Mouse (Mus musculus) forebrain, embryonic 14.5 days (tissue): ENCODE measurements around the gene B4galt5. TPM values are rescaled to one million over a fixed set of nuclear protein-coding genes. Genes with fewer than 3 reads are reported as not detected.

ENCODE experiments used
- ATAC-seq: fragments of 200-750 bp; cut with Nextera tagmentation; 2 replicates; pipeline ENCODE4 v1.8.0; 2017; ENCODE audit warnings: mild to moderate bottlenecking, moderate library complexity
- DNase-seq: peaks from one replicate; pipeline ENCODE4 v3.0.0-alpha.2; 2015; ENCODE audit warnings: low spot score
- H3K27ac ChIP-seq: fragments of 300-500 bp; sonication (generic); 2 replicates; pipeline ENCODE4 v1.5.1; 2014; ENCODE audit warnings: low read depth, mild to moderate bottlenecking, control low read depth, low read length, moderate library complexity
- H3K27me3 ChIP-seq: fragments of 300-500 bp; sonication (generic); replicated peaks from 2 replicates; pipeline ENCODE4 v1.6.1; 2014; ENCODE audit warnings: low read length, control low read depth, mixed read lengths; ENCODE audit not compliant: control insufficient read depth, insufficient read depth
- H3K36me3 ChIP-seq: fragments of 300-500 bp; sonication (generic); 2 replicates; pipeline ENCODE4 v1.6.1; 2014; ENCODE audit warnings: low read length, control low read depth; ENCODE audit not compliant: control insufficient read depth, insufficient read depth
- H3K4me1 ChIP-seq: fragments of 300-500 bp; sonication (generic); 2 replicates; pipeline ENCODE4 v1.6.1; 2014; ENCODE audit warnings: antibody characterized with exemption, low read length, control low read depth; ENCODE audit not compliant: control insufficient read depth, insufficient read depth
- H3K4me2 ChIP-seq: fragments of 300-500 bp; sonication (generic); 2 replicates; pipeline ENCODE4 v1.6.1; 2014; ENCODE audit warnings: mild to moderate bottlenecking, control low read depth, low read length
- H3K4me3 ChIP-seq: fragments of 300-500 bp; sonication (generic); 2 replicates; pipeline ENCODE4 v1.5.1; 2014; ENCODE audit warnings: low read depth, low read length, control low read depth
- H3K9ac ChIP-seq: fragments of 300-500 bp; sonication (generic); 2 replicates; pipeline ENCODE4 v1.6.1; 2014; ENCODE audit warnings: mild to moderate bottlenecking, low read length, control low read depth, moderate library complexity
- H3K9me3 ChIP-seq: fragments of 300-500 bp; sonication (generic); replicated peaks from 2 replicates; pipeline ENCODE4 v1.6.1; 2016; ENCODE audit warnings: low read length, control low read depth, mixed read lengths; ENCODE audit not compliant: control insufficient read depth
- WGBS: fragments of 180-500 bp; shearing (Covaris S2); extraction: QIAGEN DNeasy Blood & Tissue Kit; methylation state at CpG from one replicate; pipeline ENCODE4 v1.1.7; 2014; 5-methylcytosine and 5-hydroxymethylcytosine counted together
- polyA plus RNA-seq: library from polyadenylated mRNA; unstranded; fragments of >200 nt; fragmentation: Nextera tagmentation; extraction: Ambion mirVana; gene quantifications from 2 replicates; pipeline ENCODE4 v1.2.1, GENCODE M21; 2014

Gene B4galt5
- polyA plus RNA-seq, 1 experiment from 2014 or later, result 10.9 TPM

DNA sequence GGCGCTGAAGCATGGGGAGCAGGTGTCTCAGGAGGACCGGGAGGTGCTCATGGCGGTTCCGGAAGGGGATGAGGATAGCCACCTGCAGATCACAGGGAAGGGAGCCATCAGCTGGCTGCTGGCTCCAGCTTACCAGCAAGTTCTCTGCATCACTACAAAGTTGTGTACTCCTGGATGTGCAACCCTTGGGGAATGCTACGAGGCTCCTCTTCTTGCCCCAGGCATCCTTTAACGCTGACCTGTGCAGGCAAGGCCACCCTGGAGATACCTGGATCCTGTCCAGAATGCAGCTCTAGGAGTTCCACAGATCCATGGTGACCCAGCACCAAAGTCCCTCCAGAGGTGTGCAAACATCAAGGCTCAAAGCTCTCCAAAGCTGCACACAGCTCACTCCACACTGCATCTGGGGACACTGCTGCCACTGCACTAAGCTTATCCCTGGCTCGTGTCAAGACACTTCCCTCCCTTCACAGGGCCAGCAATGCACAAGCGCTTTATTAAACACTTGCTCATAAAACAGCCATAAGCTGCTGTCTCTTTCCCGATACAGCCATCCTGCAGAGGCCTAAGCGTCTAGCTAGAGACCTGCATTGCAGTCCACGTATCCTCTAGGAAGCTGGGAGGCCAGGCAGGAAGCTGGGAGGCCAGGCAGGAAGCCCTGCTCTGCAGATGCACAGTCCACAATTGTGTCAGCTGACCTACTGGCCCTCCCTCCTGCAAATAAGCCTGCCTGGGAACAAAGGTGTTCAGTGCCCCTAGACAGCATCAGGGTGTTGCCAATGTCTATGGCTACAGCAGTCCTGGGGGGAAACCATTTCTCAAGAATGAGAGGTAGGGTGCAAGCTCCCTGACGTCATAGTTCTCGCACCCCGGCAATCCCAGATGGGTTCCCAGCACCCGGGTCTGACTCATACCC is 42.1 kb downstream of the B4galt5 start:
- Histone ChIP-seq H3K27ac (no peak overlapping the region), H3K9ac (no peak overlapping the region), H3K36me3 (peaks cover 27% of the 10 kb centered on the region), H3K4me3 (no peak overlapping the region), H3K4me2 (no peak overlapping the region), H3K9me3 (no peaks in the 10 kb centered on the region), H3K4me1 (no peaks in the 10 kb centered on the region), H3K27me3 (no peaks in the 10 kb centered on the region)
- WGBS, result 86% methylated on average over 15 of the region's 15 CpGs
- no peak for ATAC-seq
- no peak for DNase-seq

DNA sequence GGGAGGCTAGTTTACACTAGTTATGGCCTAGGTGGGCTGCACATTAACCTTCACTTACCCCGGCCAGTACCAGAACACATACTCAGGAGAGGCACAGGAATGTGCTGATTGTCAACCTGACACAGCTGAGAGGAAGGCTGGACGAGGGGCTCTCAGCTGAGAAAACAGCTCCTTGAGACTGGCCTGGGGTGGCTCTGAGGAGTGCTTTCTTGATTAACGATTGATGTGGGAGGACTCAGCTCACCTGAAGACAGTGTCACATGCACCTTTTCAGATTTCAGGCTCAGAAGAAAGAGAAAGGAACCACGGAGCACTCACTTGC is 42.7 kb downstream of the B4galt5 start:
- no peak for ATAC-seq
- H3K36me3 ChIP-seq, result peaks cover 33% of the 10 kb centered on the region

DNA sequence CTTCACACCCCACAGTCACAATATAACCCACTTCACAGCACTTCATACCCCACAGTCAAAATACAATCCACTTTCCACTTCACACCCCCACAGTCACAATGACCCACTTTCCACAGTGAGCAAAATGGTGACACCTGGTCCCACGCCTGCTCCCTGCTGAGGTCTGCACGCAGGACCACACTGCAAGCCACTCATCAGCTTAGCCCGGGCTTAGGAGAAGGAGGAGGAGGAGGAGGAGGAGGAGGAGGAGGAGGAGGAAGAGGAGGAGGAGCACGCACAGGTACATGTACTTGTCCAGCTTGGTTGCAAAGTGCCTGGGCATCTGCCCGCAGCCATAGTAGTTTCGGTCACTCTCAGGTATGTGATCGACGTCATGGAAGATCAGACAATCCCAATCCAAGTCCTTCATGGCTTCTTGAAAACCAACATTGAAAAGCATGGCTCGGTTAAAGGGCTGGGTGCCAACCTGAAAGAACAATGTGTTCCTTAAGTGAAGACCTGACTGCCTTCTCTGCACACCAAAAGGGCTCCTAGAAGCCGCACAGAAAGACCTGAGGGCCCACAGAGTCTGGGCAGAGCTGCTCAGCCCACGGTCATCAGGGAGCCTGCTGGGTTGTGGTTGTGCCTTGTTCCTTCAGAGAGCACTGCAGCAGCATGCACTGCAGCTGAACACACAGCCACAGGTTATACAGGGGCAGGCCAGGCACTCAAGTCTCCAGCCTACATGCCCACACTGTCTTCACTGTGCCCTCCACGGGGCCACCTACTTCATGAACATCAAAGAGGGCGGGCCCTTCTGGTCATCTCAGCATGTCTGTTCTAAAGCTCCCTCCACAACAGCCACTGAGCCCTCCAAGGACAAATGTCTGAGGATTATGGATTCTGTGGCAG is 43.4 kb downstream of the B4galt5 start:
- no peaks in the 10 kb centered on the region for H3K4me1 ChIP-seq
- ATAC-seq (no peak), DNase-seq (no peak)
- H3K27me3 ChIP-seq, result no peaks in the 10 kb centered on the region
- no peak overlapping the region for H3K9ac ChIP-seq
- no peak overlapping the region for H3K4me2 ChIP-seq
- H3K27ac ChIP-seq, result no peak overlapping the region
- no peak overlapping the region for H3K4me3 ChIP-seq
- 93% methylated on average over 12 of the region's 13 CpGs for WGBS
- H3K36me3 ChIP-seq, result peaks cover 38% of the 10 kb centered on the region
- no peaks in the 10 kb centered on the region for H3K9me3 ChIP-seq

More for the DNA sequence above, 42.7 kb downstream of the B4galt5 start:
- no peaks in the 10 kb centered on the region for H3K27me3 ChIP-seq
- H3K9ac ChIP-seq, result no peak overlapping the region
- no peaks in the 10 kb centered on the region for H3K4me1 ChIP-seq
- no peak overlapping the region for H3K4me2 ChIP-seq
- H3K9me3 ChIP-seq, result no peaks in the 10 kb centered on the region
- WGBS, result 86% methylated on average over 4 of the region's 4 CpGs
- no peak overlapping the region for H3K27ac ChIP-seq
- DNase-seq, result no peak
- no peak overlapping the region for H3K4me3 ChIP-seq

DNA sequence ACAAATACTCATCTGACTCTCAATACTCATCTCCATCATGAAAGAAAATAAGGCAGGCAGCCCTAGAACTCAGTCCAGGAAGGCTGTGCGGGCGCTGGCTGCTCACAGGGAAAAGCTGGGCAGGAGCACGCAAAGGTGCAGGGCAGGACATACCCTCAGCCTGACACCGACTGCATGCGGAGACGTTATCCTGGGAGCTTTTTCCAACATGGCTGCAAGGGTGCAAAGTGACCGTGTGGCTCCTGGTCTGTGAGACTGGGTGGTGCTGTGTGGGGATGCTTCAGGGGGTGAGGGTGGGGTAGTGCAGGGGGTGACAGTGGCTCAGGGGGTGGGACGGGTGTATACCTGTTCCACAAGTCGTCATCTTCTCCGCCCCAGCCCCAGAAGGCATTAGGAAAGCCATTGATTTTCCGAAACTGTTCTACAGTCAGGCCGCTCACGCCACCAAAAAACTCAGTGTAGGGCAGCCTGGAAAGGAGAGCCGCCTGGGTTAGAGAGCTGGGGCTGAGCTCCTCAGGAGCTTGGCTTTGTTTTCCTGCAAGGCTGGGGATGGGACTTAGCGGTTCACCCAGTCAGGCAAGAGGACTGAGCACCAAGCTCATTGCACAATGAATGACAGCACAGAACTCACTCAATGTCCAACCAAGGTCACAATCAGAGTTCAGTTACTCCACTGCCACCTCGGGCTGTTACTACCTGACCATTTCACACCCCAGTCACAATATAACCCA is 44.2 kb downstream of the B4galt5 start:
- ATAC-seq (no peak), DNase-seq (no peak)
- no peak overlapping the region for H3K4me3 ChIP-seq
- WGBS, result 84% methylated on average over 16 of the region's 16 CpGs
- no peak overlapping the region for H3K27ac ChIP-seq
- no peak overlapping the region for H3K4me2 ChIP-seq
- peaks cover under 1% of the 10 kb centered on the region; the same call in 1 of the 2 replicates for H3K4me1 ChIP-seq
- peaks cover 42% of the 10 kb centered on the region for H3K36me3 ChIP-seq
- no peaks in the 10 kb centered on the region for H3K27me3 ChIP-seq
- H3K9me3 ChIP-seq, result no peaks in the 10 kb centered on the region
- no peak overlapping the region for H3K9ac ChIP-seq

DNA sequence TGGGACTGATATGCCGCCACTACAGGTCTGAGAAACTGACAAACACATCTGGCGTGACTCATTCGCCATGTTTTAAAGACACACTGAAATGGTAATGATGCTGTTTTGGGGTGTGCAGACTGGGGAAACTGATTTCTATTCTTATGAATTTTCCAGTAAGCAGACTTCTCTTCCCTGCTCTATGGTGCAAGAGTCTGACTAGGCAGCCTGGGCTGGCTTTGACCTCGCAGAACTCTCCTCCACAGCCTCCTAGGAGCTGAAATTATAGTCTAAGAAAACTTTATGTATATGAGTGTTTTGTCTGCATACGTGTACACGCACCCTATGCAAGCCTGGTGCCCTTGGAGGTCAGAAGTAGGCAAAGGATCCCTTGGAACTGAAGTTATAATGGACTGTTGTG is 45.2 kb downstream of the B4galt5 start:
- no peaks in the 10 kb centered on the region for H3K27me3 ChIP-seq
- H3K4me1 ChIP-seq, result peaks cover 9% of the 10 kb centered on the region; the same call in 1 of the 2 replicates
- no peak overlapping the region for H3K9ac ChIP-seq
- no peak overlapping the region for H3K27ac ChIP-seq
- no peak for DNase-seq
- H3K9me3 ChIP-seq, result no peaks in the 10 kb centered on the region
- H3K4me3 ChIP-seq, result no peak overlapping the region
- ATAC-seq, result no peak
- no peak overlapping the region for H3K4me2 ChIP-seq
- 97% methylated on average over 6 of the region's 6 CpGs for WGBS
- peaks cover 42% of the 10 kb centered on the region for H3K36me3 ChIP-seq

DNA sequence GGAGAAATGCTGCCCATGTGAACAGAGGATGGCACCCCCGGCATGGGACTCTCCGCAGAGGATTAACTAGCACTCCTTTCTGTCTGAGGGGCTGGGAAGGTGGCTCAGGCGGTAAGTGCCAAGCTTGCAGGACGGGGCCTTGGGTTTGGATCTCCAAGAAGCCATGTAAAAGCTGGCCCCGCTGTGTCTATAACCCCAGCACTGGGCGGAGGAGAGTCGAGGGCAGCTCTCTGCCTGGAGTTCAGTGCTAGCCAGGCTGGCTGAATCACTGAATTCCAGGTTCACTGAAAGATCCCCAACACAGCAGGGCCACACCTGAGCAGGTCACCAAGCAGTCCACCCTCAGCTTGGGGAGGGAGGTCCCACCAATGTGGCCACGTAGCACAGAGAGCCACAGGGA is 45.8 kb downstream of the B4galt5 start:
- Histone ChIP-seq H3K36me3 (peaks cover 40% of the 10 kb centered on the region), H3K27me3 (no peaks in the 10 kb centered on the region), H3K9me3 (no peaks in the 10 kb centered on the region), H3K4me3 (no peak overlapping the region), H3K27ac (no peak overlapping the region), H3K4me1 (peaks cover 9% of the 10 kb centered on the region; the same call in 1 of the 2 replicates), H3K4me2 (no peak overlapping the region), H3K9ac (no peak overlapping the region)
- WGBS, result 89% methylated on average over 8 of the region's 8 CpGs
- no peak for DNase-seq
- ATAC-seq, result no peak

DNA sequence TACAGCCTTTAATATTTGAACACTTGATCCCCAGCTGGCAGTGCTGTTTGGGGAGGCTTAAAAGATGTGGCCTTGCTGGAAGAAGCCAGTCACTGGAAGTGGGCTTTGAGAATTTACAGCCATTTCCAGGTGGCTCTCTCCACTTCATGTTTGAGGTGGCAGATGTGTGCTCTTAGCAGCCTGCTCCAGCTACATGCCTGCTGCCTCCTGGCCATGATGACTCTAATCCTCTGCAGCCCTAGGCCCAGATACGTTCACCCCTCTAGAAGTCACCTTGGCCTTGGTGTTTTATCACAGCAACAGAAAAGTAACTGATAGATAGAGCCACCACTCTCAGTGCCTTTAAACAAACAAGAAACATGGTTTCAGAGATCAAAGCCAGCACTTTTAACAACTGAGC is 46.3 kb downstream of the B4galt5 start:
- no peak overlapping the region for H3K9ac ChIP-seq
- peaks cover 9% of the 10 kb centered on the region; the same call in 1 of the 2 replicates for H3K4me1 ChIP-seq
- no peaks in the 10 kb centered on the region for H3K9me3 ChIP-seq
- no peak overlapping the region for H3K4me3 ChIP-seq
- H3K36me3 ChIP-seq, result peaks cover 40% of the 10 kb centered on the region
- 86% methylated on average over 1 of the region's 1 CpGs for WGBS
- H3K27ac ChIP-seq, result no peak overlapping the region
- no peak for DNase-seq
- H3K4me2 ChIP-seq, result no peak overlapping the region
- no peaks in the 10 kb centered on the region for H3K27me3 ChIP-seq
- no peak for ATAC-seq

DNA sequence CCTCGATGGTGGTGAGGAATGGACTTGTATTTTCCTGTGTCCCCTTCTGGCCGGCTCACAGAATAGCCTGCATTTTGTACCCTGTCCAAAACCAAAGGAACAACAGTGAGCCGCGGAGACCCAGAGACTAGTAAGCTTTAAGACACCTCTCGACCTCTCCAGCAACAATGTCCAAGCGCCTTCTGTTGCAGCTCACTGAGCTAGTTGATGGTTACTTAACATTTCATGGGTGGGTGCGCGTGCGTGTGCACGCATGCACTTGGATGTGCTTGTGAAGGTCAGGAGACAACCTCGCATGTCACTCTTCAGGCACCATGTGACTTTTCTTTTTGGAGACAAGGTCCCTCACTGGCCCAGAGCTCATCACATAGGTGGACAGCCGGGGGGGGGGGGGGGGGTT is 47.0 kb downstream of the B4galt5 start:
- H3K27me3 ChIP-seq, result no peaks in the 10 kb centered on the region
- peaks cover 40% of the 10 kb centered on the region for H3K36me3 ChIP-seq
- no peak overlapping the region for H3K4me2 ChIP-seq
- H3K4me3 ChIP-seq, result no peak overlapping the region
- ATAC-seq, result no peak
- no peaks in the 10 kb centered on the region for H3K9me3 ChIP-seq
- no peak overlapping the region for H3K9ac ChIP-seq
- peaks cover 9% of the 10 kb centered on the region; the same call in 1 of the 2 replicates for H3K4me1 ChIP-seq
- no peak overlapping the region for H3K27ac ChIP-seq
- 92% methylated on average over 12 of the region's 12 CpGs for WGBS
- no peak for DNase-seq
